8 mouse cellular contexts compared by ENCODE assay signal in the genomic region with DNA sequence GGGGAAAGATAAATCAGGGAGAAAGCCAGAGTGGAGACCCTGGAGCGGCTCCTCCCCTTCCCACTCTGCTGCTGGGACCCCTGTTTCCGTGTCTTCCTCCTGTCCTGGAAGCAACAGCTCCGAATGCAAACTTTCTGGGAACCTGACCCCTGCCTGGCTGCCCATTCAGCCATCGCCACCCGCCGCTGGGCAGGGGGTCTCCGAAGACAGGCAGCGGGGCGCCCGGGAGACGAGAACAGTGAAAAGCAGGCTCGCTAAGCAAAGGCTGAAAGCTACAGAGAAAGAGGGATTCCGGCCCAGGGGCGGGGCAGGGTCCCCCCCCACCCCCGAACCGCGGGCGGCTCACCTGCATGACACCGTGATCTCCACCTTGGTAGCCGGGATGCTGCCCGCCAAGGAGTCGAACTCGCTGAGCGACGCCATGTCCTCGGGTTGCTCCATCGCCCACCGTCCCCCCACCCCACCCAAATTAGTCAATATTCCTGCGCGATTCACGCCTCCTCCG. TPM values are rescaled to one million over a fixed set of nuclear protein-coding genes. Genes with fewer than 3 reads are reported as not detected.
A peak's percentile ranks its signal among the peaks of the same experiment; 100 is the strongest.
DNase-seq lines count a peak whose midpoint lies in the region; ATAC-seq and TF ChIP-seq lines count a peak whose summit lies in the region.

No protein-coding gene starts in this region.

- no peak overlapping the region for H3K27ac ChIP-seq in liver, embryonic 11.5 days (ENCODE audit: low read depth, low read length)
- H3K27ac ChIP-seq in embryonic facial prominence, embryonic 15.5 days (replicated peaks): peak overlapping the region; percentile 74; the same call in 1 of the 2 replicates
- no peak overlapping the region for H3K27ac ChIP-seq in intestine, postnatal 0 days (ENCODE audit: low read depth, low read length)
- H3K27ac ChIP-seq in neural tube, embryonic 15.5 days (replicated peaks): peak overlapping the region; percentile 64

- peak overlapping the region; percentile 57 for H3K4me3 ChIP-seq in liver, embryonic 11.5 days (ENCODE audit: low read depth, low read length)
- peak overlapping the region; percentile 65 for H3K4me3 ChIP-seq in embryonic facial prominence, embryonic 15.5 days (replicated peaks)
- H3K4me3 ChIP-seq in intestine, postnatal 0 days (ENCODE audit: low read depth, low read length): peak overlapping the region; percentile 53
- peak overlapping the region; percentile 64 for H3K4me3 ChIP-seq in neural tube, embryonic 15.5 days (replicated peaks)

- H3K4me2 ChIP-seq in liver, embryonic 11.5 days: peak overlapping the region; percentile 90
- peak overlapping the region; percentile 99 for H3K4me2 ChIP-seq in embryonic facial prominence, embryonic 15.5 days (replicated peaks)
- H3K4me2 ChIP-seq in intestine, postnatal 0 days (replicated peaks; ENCODE audit: low read depth): peak overlapping the region; percentile 99
- peak overlapping the region; percentile 99 for H3K4me2 ChIP-seq in neural tube, embryonic 15.5 days

- H3K9me3 ChIP-seq in liver, embryonic 11.5 days (ENCODE audit: control insufficient read depth, low read length): no peaks in the 10 kb centered on the region
- H3K9me3 ChIP-seq in embryonic facial prominence, embryonic 15.5 days (replicated peaks): no peaks in the 10 kb centered on the region
- no peaks in the 10 kb centered on the region for H3K9me3 ChIP-seq in intestine, postnatal 0 days (ENCODE audit: control insufficient read depth)
- H3K9me3 ChIP-seq in neural tube, embryonic 15.5 days (replicated peaks): no peaks in the 10 kb centered on the region

- no peak for TF ChIP-seq CTCF in intestine, postnatal 0 days (IDR thresholded peaks at IDR 0.05; ENCODE audit: low read depth)

- 2% methylated on average over 32 of the region's 32 CpGs for WGBS in liver, embryonic 11.5 days
- 2% methylated on average over 32 of the region's 32 CpGs for WGBS in embryonic facial prominence, embryonic 15.5 days
- WGBS in intestine, postnatal 0 days: 2% methylated on average over 32 of the region's 32 CpGs
- WGBS in neural tube, embryonic 15.5 days: under 1% methylated on average over 31 of the region's 32 CpGs

- no peak overlapping the region for H3K9ac ChIP-seq in liver, embryonic 11.5 days (ENCODE audit: low read depth, low read length)
- H3K9ac ChIP-seq in embryonic facial prominence, embryonic 15.5 days: peak overlapping the region; percentile 55
- 0 out of 2 replicates have a peak overlapping the region, but pooled peaks have one; percentile 34 for H3K9ac ChIP-seq in intestine, postnatal 0 days (ENCODE audit: low read depth, low read length)
- peak overlapping the region; percentile 64 for H3K9ac ChIP-seq in neural tube, embryonic 15.5 days (replicated peaks)

- no peak for ATAC-seq in liver, embryonic 11.5 days (replicated peaks; ENCODE audit: low FRiP score)
- no peak for ATAC-seq in embryonic facial prominence, embryonic 15.5 days (ENCODE audit: insufficient number of reproducible peaks, low FRiP score, low TSS enrichment, low read depth)
- ATAC-seq in intestine, postnatal 0 days: no peak
- no peak; the same call in 1 of the 2 replicates for ATAC-seq in neural tube, embryonic 15.5 days (ENCODE audit: low FRiP score)

- no peak for DNase-seq in liver, embryonic 11.5 days (ENCODE audit: low spot score)
- no peak for DNase-seq in liver
- DNase-seq in ovary, postnatal 14 days (ENCODE audit: low spot score): no peak
- no peak for DNase-seq in kidney, postnatal 36 days
- DNase-seq in layer of hippocampus, adult 9-11 months: no peak

- peaks cover 4% of the 10 kb centered on the region for H3K4me1 ChIP-seq in liver, embryonic 11.5 days (replicated peaks; ENCODE audit: control insufficient read depth, insufficient read depth, low read length)
- H3K4me1 ChIP-seq in embryonic facial prominence, embryonic 15.5 days: peaks cover 32% of the 10 kb centered on the region
- H3K4me1 ChIP-seq in intestine, postnatal 0 days (replicated peaks; ENCODE audit: control insufficient read depth, insufficient read depth, low read length): no peaks in the 10 kb centered on the region
- peaks cover 30% of the 10 kb centered on the region for H3K4me1 ChIP-seq in neural tube, embryonic 15.5 days

- H3K27me3 ChIP-seq in liver, embryonic 11.5 days (replicated peaks; ENCODE audit: control insufficient read depth, insufficient read depth, low read length): peaks cover 71% of the 10 kb centered on the region
- peaks cover 11% of the 10 kb centered on the region for H3K27me3 ChIP-seq in embryonic facial prominence, embryonic 15.5 days
- H3K27me3 ChIP-seq in intestine, postnatal 0 days (replicated peaks; ENCODE audit: control insufficient read depth, insufficient read depth, low read length): peaks cover 26% of the 10 kb centered on the region
- peaks cover 21% of the 10 kb centered on the region for H3K27me3 ChIP-seq in neural tube, embryonic 15.5 days (replicated peaks)

- no peaks in the 10 kb centered on the region for H3K36me3 ChIP-seq in liver, embryonic 11.5 days (ENCODE audit: control insufficient read depth, insufficient read depth, low read length)
- H3K36me3 ChIP-seq in embryonic facial prominence, embryonic 15.5 days: no peaks in the 10 kb centered on the region
- no peaks in the 10 kb centered on the region for H3K36me3 ChIP-seq in intestine, postnatal 0 days (ENCODE audit: control insufficient read depth, insufficient read depth)
- no peaks in the 10 kb centered on the region for H3K36me3 ChIP-seq in neural tube, embryonic 15.5 days

RNA-seq across cellular contexts. Expression of gene Cpne5, which starts 0.6 kb away (rescaled TPM):
- polyA plus RNA-seq in liver, embryonic 11.5 days (2014; fragmentation: Nextera tagmentation; extraction: Ambion mirVana): 0.93 and 1.1 TPM in 2 replicates
- 27.6 and 28.9 TPM in 2 replicates for polyA plus RNA-seq in embryonic facial prominence, embryonic 15.5 days (2015; fragmentation: Nextera tagmentation; extraction: Ambion mirVana)
- polyA plus RNA-seq in intestine, postnatal 0 days (2015; fragmentation: Nextera tagmentation; extraction: Ambion mirVana): 2.7 and 3.3 TPM in 2 replicates
- polyA plus RNA-seq in neural tube, embryonic 15.5 days (2015; fragmentation: Nextera tagmentation; extraction: Ambion mirVana): 56.0 and 61.2 TPM in 2 replicates

RNA-seq across cellular contexts. Expression of gene Ppil1, which starts 26.7 kb away (rescaled TPM):
- polyA plus RNA-seq in liver, embryonic 11.5 days (2014; fragmentation: Nextera tagmentation; extraction: Ambion mirVana): 200 and 201 TPM in 2 replicates
- 129 and 132 TPM in 2 replicates for polyA plus RNA-seq in embryonic facial prominence, embryonic 15.5 days (2015; fragmentation: Nextera tagmentation; extraction: Ambion mirVana)
- polyA plus RNA-seq in intestine, postnatal 0 days (2015; fragmentation: Nextera tagmentation; extraction: Ambion mirVana): 53.7 and 59.1 TPM in 2 replicates
- polyA plus RNA-seq in neural tube, embryonic 15.5 days (2015; fragmentation: Nextera tagmentation; extraction: Ambion mirVana): 106 and 119 TPM in 2 replicates

RNA-seq across cellular contexts. Expression of gene BC004004, which starts 31.3 kb away (rescaled TPM):
- polyA plus RNA-seq in liver, embryonic 11.5 days (2014; fragmentation: Nextera tagmentation; extraction: Ambion mirVana): 70.9 and 72.7 TPM in 2 replicates
- 82.1 and 85.8 TPM in 2 replicates for polyA plus RNA-seq in embryonic facial prominence, embryonic 15.5 days (2015; fragmentation: Nextera tagmentation; extraction: Ambion mirVana)
- 111 and 116 TPM in 2 replicates for polyA plus RNA-seq in intestine, postnatal 0 days (2015; fragmentation: Nextera tagmentation; extraction: Ambion mirVana)
- polyA plus RNA-seq in neural tube, embryonic 15.5 days (2015; fragmentation: Nextera tagmentation; extraction: Ambion mirVana): 111 and 116 TPM in 2 replicates

Comparison
In these comparisons a context has a peak if more than half of its experiments do, and no peak if none do; other contexts are left out.
1. H3K27ac ChIP-seq: peak in embryonic facial prominence, embryonic 15.5 days (single experiment) and neural tube, embryonic 15.5 days (single experiment); none in liver, embryonic 11.5 days (single experiment) and intestine, postnatal 0 days (single experiment).
2. Peak in every context shown above with its lines, with median percentiles within 50 percentile points of each other: H3K4me2 ChIP-seq and H3K4me3 ChIP-seq.